In genomic region chr16:29656187-29656825, GRCm38 (mm10) we compare ENCODE assay signal across 16 mouse cellular contexts.
A peak's percentile ranks its signal among the peaks of the same experiment; 100 is the strongest.
DNase-seq lines count a peak whose midpoint lies in the region; ATAC-seq lines count a peak whose summit lies in the region.
"Had no signal": no experiment of that assay in that cellular context is flagged by ENCODE, and none has a peak within 500 bp of the region (broad histone marks: within the 10 kb centered on the region; RNA-seq: fewer than 3 reads in every experiment).

No protein-coding gene starts in this region.

- no peak for DNase-seq in lung, postnatal 14 days
- no peak for DNase-seq in kidney, postnatal 25 days
- DNase-seq in urinary bladder, postnatal 14 days (ENCODE audit: low spot score): no peak
- no peak for DNase-seq in frontal cortex, adult 2 months (ENCODE audit: extremely low spot score in 1 of 2, low spot score in 1 of 2)
- DNase-seq: adrenal gland, postnatal 25 days; kidney, adult 8-10 months; kidney, postnatal 36 days; thymus, postnatal 25 days had no signal

- no peaks in the 10 kb centered on the region for H3K27me3 ChIP-seq in lung, embryonic 15.5 days
- H3K27me3 ChIP-seq in intestine, embryonic 15.5 days (replicated peaks): no peaks in the 10 kb centered on the region
- no peaks in the 10 kb centered on the region for H3K27me3 ChIP-seq in liver, embryonic 12.5 days (replicated peaks)
- no peaks in the 10 kb centered on the region for H3K27me3 ChIP-seq in stomach, embryonic 15.5 days (replicated peaks)
- H3K27me3 ChIP-seq: embryonic facial prominence, embryonic 12.5 days; heart, embryonic 12.5 days; limb, embryonic 15.5 days had no signal

- no peak overlapping the region for H3K4me2 ChIP-seq in lung, embryonic 15.5 days
- peak overlapping the region; percentile 17 for H3K4me2 ChIP-seq in intestine, embryonic 15.5 days (replicated peaks)
- H3K4me2 ChIP-seq in liver, embryonic 12.5 days: no peak overlapping the region
- H3K4me2 ChIP-seq in stomach, embryonic 15.5 days: no peak overlapping the region
- H3K4me2 ChIP-seq: embryonic facial prominence, embryonic 12.5 days; heart, embryonic 12.5 days; limb, embryonic 15.5 days had no signal

- no peak overlapping the region for H3K9ac ChIP-seq in lung, embryonic 15.5 days
- no peak overlapping the region for H3K9ac ChIP-seq in intestine, embryonic 15.5 days
- H3K9ac ChIP-seq in liver, embryonic 12.5 days: no peak overlapping the region
- H3K9ac ChIP-seq in stomach, embryonic 15.5 days: no peak overlapping the region
- H3K9ac ChIP-seq: embryonic facial prominence, embryonic 12.5 days; heart, embryonic 12.5 days; hindbrain, embryonic 14.5 days; limb, embryonic 15.5 days had no signal

- ATAC-seq in lung, embryonic 15.5 days (ENCODE audit: borderline replicate concordance, extremely low read depth, low FRiP score, low TSS enrichment): 0 out of 2 replicates have a peak, but pooled peaks have one; percentile 29
- ATAC-seq in intestine, embryonic 15.5 days: peak; percentile 93
- ATAC-seq in liver, embryonic 12.5 days: 0 out of 2 replicates have a peak, but pooled peaks have one; percentile 42
- ATAC-seq in stomach, embryonic 15.5 days (ENCODE audit: insufficient read depth, low FRiP score, low read depth): peak; percentile 81; the same call in 1 of the 2 replicates

- H3K9me3 ChIP-seq in lung, embryonic 15.5 days: no peaks in the 10 kb centered on the region
- H3K9me3 ChIP-seq in intestine, embryonic 15.5 days: no peaks in the 10 kb centered on the region
- H3K9me3 ChIP-seq in liver, embryonic 12.5 days (replicated peaks): no peaks in the 10 kb centered on the region
- H3K9me3 ChIP-seq in stomach, embryonic 15.5 days: no peaks in the 10 kb centered on the region
- H3K9me3 ChIP-seq: embryonic facial prominence, embryonic 12.5 days; heart, embryonic 12.5 days; limb, embryonic 15.5 days had no signal

- peaks cover 23% of the 10 kb centered on the region for H3K4me1 ChIP-seq in lung, embryonic 15.5 days
- H3K4me1 ChIP-seq in intestine, embryonic 15.5 days (replicated peaks): 0 out of 2 replicates have a peak, but pooled peaks cover 5% of the 10 kb centered on the region
- H3K4me1 ChIP-seq in liver, embryonic 12.5 days: no peaks in the 10 kb centered on the region
- peaks cover 12% of the 10 kb centered on the region for H3K4me1 ChIP-seq in stomach, embryonic 15.5 days
- H3K4me1 ChIP-seq: heart, embryonic 12.5 days had no signal

- H3K36me3 ChIP-seq in lung, embryonic 15.5 days: 0 out of 2 replicates have a peak, but pooled peaks cover 8% of the 10 kb centered on the region
- 0 out of 2 replicates have a peak, but pooled peaks cover 2% of the 10 kb centered on the region for H3K36me3 ChIP-seq in intestine, embryonic 15.5 days
- H3K36me3 ChIP-seq in liver, embryonic 12.5 days: peaks cover 15% of the 10 kb centered on the region
- H3K36me3 ChIP-seq in stomach, embryonic 15.5 days: no peaks in the 10 kb centered on the region

- no peak overlapping the region for H3K4me3 ChIP-seq in lung, embryonic 15.5 days
- no peak overlapping the region for H3K4me3 ChIP-seq in intestine, embryonic 15.5 days (replicated peaks)
- H3K4me3 ChIP-seq in liver, embryonic 12.5 days: no peak overlapping the region
- no peak overlapping the region for H3K4me3 ChIP-seq in stomach, embryonic 15.5 days (replicated peaks)
- H3K4me3 ChIP-seq: embryonic facial prominence, embryonic 12.5 days; heart, embryonic 12.5 days; limb, embryonic 15.5 days had no signal

- WGBS in lung, embryonic 15.5 days: 65% methylated on average over 9 of the region's 9 CpGs
- WGBS in intestine, embryonic 15.5 days: 59% methylated on average over 9 of the region's 9 CpGs
- WGBS in liver, embryonic 12.5 days (ENCODE audit: insufficient replicate concordance): 66% methylated on average over 9 of the region's 9 CpGs
- WGBS in stomach, embryonic 15.5 days: 62% methylated on average over 9 of the region's 9 CpGs

- H3K27ac ChIP-seq in lung, embryonic 15.5 days: no peak overlapping the region
- 0 out of 2 replicates have a peak overlapping the region, but pooled peaks have one; percentile 3 for H3K27ac ChIP-seq in intestine, embryonic 15.5 days
- no peak overlapping the region for H3K27ac ChIP-seq in liver, embryonic 12.5 days
- H3K27ac ChIP-seq in stomach, embryonic 15.5 days: no peak overlapping the region
- H3K27ac ChIP-seq: embryonic facial prominence, embryonic 12.5 days; hindbrain, embryonic 14.5 days; limb, embryonic 15.5 days had no signal

Comparison
In these comparisons a context has a peak if more than half of its experiments do, and no peak if none do; other contexts are left out.
1. ATAC-seq: peak in every context shown above with its lines; median percentile 93 in intestine, embryonic 15.5 days; 81 in stomach, embryonic 15.5 days; 42 in liver, embryonic 12.5 days; 29 in lung, embryonic 15.5 days.